In genomic region chr7:34195632-34196031, GRCm38 (mm10) we compare ENCODE assay signal across 8 mouse cellular contexts. TPM values are rescaled to one million over a fixed set of nuclear protein-coding genes. Genes with fewer than 3 reads are reported as not detected.
DNase-seq lines count a peak whose midpoint lies in the region; ATAC-seq lines count a peak whose summit lies in the region.

No protein-coding gene starts in this region.

- H3K27ac ChIP-seq in heart, embryonic 10.5 days: 0 out of 2 replicates have a peak overlapping the region, but pooled peaks have one; percentile 92
- peak overlapping the region; percentile 83; the same call in 1 of the 2 replicates for H3K27ac ChIP-seq in embryonic facial prominence, embryonic 15.5 days (replicated peaks)
- no peak overlapping the region for H3K27ac ChIP-seq in liver, embryonic 11.5 days (ENCODE audit: low read depth, low read length)
- H3K27ac ChIP-seq in stomach, embryonic 15.5 days: no peak overlapping the region; the same call in 1 of the 2 replicates

- peak overlapping the region; percentile 76 for H3K4me2 ChIP-seq in embryonic facial prominence, embryonic 15.5 days (replicated peaks)
- H3K4me2 ChIP-seq in liver, embryonic 11.5 days: peak overlapping the region; percentile 72
- peak overlapping the region; percentile 79 for H3K4me2 ChIP-seq in stomach, embryonic 15.5 days

- no peaks in the 10 kb centered on the region for H3K27me3 ChIP-seq in heart, embryonic 10.5 days (ENCODE audit: insufficient read depth, poor library complexity, severe bottlenecking)
- no peaks in the 10 kb centered on the region for H3K27me3 ChIP-seq in embryonic facial prominence, embryonic 15.5 days
- no peaks in the 10 kb centered on the region for H3K27me3 ChIP-seq in liver, embryonic 11.5 days (replicated peaks; ENCODE audit: control insufficient read depth, insufficient read depth, low read length)
- H3K27me3 ChIP-seq in stomach, embryonic 15.5 days (replicated peaks): no peaks in the 10 kb centered on the region

- no peaks in the 10 kb centered on the region for H3K9me3 ChIP-seq in heart, embryonic 10.5 days
- no peaks in the 10 kb centered on the region for H3K9me3 ChIP-seq in embryonic facial prominence, embryonic 15.5 days (replicated peaks)
- H3K9me3 ChIP-seq in liver, embryonic 11.5 days (ENCODE audit: control insufficient read depth, low read length): no peaks in the 10 kb centered on the region
- no peaks in the 10 kb centered on the region for H3K9me3 ChIP-seq in stomach, embryonic 15.5 days

- intact Hi-C loops in heart, postnatal 14 days (cut with DNase I): loop anchor here (5.0 kb wide), 1 partner anchor 37 kb away; the partner anchor contains the start of gene Gpi1

- peaks cover 29% of the 10 kb centered on the region for H3K36me3 ChIP-seq in heart, embryonic 10.5 days
- H3K36me3 ChIP-seq in embryonic facial prominence, embryonic 15.5 days: peaks cover 23% of the 10 kb centered on the region
- peaks cover 16% of the 10 kb centered on the region for H3K36me3 ChIP-seq in liver, embryonic 11.5 days (ENCODE audit: control insufficient read depth, insufficient read depth, low read length)
- peaks cover 14% of the 10 kb centered on the region for H3K36me3 ChIP-seq in stomach, embryonic 15.5 days

- peaks cover 2% of the 10 kb centered on the region; the same call in 1 of the 2 replicates for H3K4me1 ChIP-seq in heart, embryonic 10.5 days
- 0 out of 2 replicates have a peak, but pooled peaks cover 8% of the 10 kb centered on the region for H3K4me1 ChIP-seq in embryonic facial prominence, embryonic 15.5 days
- H3K4me1 ChIP-seq in liver, embryonic 11.5 days (replicated peaks; ENCODE audit: control insufficient read depth, insufficient read depth, low read length): peaks cover 3% of the 10 kb centered on the region; the same call in 1 of the 2 replicates
- no peaks in the 10 kb centered on the region for H3K4me1 ChIP-seq in stomach, embryonic 15.5 days

- peak; percentile 21 for ATAC-seq in CD4-positive, CD25-positive, alpha-beta regulatory T cell, adult 4 months
- ATAC-seq in embryonic facial prominence, embryonic 15.5 days (ENCODE audit: insufficient number of reproducible peaks, low FRiP score, low TSS enrichment, low read depth): no peak
- ATAC-seq in liver, embryonic 11.5 days (replicated peaks; ENCODE audit: low FRiP score): 0 out of 2 replicates have a peak, but pooled peaks have one; percentile 40
- no peak for ATAC-seq in stomach, embryonic 15.5 days (ENCODE audit: insufficient read depth, low FRiP score, low read depth)

- DNase-seq in heart, embryonic 10.5 days (ENCODE audit: low spot score): no peak
- DNase-seq in heart, postnatal 14 days: no peak
- no peak for DNase-seq in liver, embryonic 11.5 days (ENCODE audit: low spot score)
- no peak for DNase-seq in cerebellum, postnatal 4 days (ENCODE audit: low spot score in 2 of 2)
- no peak for DNase-seq in right cerebral cortex, adult 2 months (ENCODE audit: low spot score in 2 of 2)

- WGBS in heart, embryonic 10.5 days: 51% methylated on average over 3 of the region's 3 CpGs
- WGBS in embryonic facial prominence, embryonic 15.5 days: 34% methylated on average over 3 of the region's 3 CpGs
- WGBS in liver, embryonic 11.5 days: 45% methylated on average over 3 of the region's 3 CpGs
- 40% methylated on average over 3 of the region's 3 CpGs for WGBS in stomach, embryonic 15.5 days

- H3K4me3 ChIP-seq in heart, embryonic 10.5 days: peak overlapping the region; percentile 89
- peak overlapping the region; percentile 93 for H3K4me3 ChIP-seq in embryonic facial prominence, embryonic 15.5 days (replicated peaks)
- H3K4me3 ChIP-seq in liver, embryonic 11.5 days (ENCODE audit: low read depth, low read length): peak overlapping the region; percentile 70
- peak overlapping the region; percentile 96 for H3K4me3 ChIP-seq in stomach, embryonic 15.5 days (replicated peaks)

- peak overlapping the region; percentile 94 for H3K9ac ChIP-seq in embryonic facial prominence, embryonic 15.5 days
- H3K9ac ChIP-seq in liver, embryonic 11.5 days (ENCODE audit: low read depth, low read length): peak overlapping the region; percentile 64
- peak overlapping the region; percentile 76 for H3K9ac ChIP-seq in stomach, embryonic 15.5 days

RNA-seq across cellular contexts. Expression of gene Pdcd2l, which starts 0.8 kb away (rescaled TPM):
- 65.2 and 67.5 TPM in 2 replicates for polyA plus RNA-seq in heart, embryonic 10.5 days (2016; fragmentation: Nextera tagmentation; extraction: Ambion mirVana)
- total RNA-seq in heart, postnatal 14 days (2021): 10 to 100 TPM; 16.2 to 19.2 TPM
- polyA plus RNA-seq in CD4-positive, CD25-positive, alpha-beta regulatory T cell, adult 4 months (2017; shearing (Covaris generic)): 10 to 100 TPM; 27.0 to 30.8 TPM
- 56.9 and 60.8 TPM in 2 replicates for polyA plus RNA-seq in embryonic facial prominence, embryonic 15.5 days (2015; fragmentation: Nextera tagmentation; extraction: Ambion mirVana)
- polyA plus RNA-seq in liver, embryonic 11.5 days (2014; fragmentation: Nextera tagmentation; extraction: Ambion mirVana): 56.2 and 62.8 TPM in 2 replicates
- 54.4 and 65.0 TPM in 2 replicates for polyA plus RNA-seq in stomach, embryonic 15.5 days (2015; fragmentation: Nextera tagmentation; extraction: Ambion mirVana)

RNA-seq across cellular contexts. Expression of gene Uba2, which starts 26.2 kb away (rescaled TPM):
- polyA plus RNA-seq in heart, embryonic 10.5 days (2016; fragmentation: Nextera tagmentation; extraction: Ambion mirVana): 154 and 197 TPM in 2 replicates
- 10 to 100 TPM; 34.6 to 38.9 TPM for total RNA-seq in heart, postnatal 14 days (2021)
- polyA plus RNA-seq in CD4-positive, CD25-positive, alpha-beta regulatory T cell, adult 4 months (2017; shearing (Covaris generic)): 10 to 100 TPM; 79.0 to 92.8 TPM
- 187 and 188 TPM in 2 replicates for polyA plus RNA-seq in embryonic facial prominence, embryonic 15.5 days (2015; fragmentation: Nextera tagmentation; extraction: Ambion mirVana)
- polyA plus RNA-seq in liver, embryonic 11.5 days (2014; fragmentation: Nextera tagmentation; extraction: Ambion mirVana): 226 and 253 TPM in 2 replicates
- 175 and 181 TPM in 2 replicates for polyA plus RNA-seq in stomach, embryonic 15.5 days (2015; fragmentation: Nextera tagmentation; extraction: Ambion mirVana)

RNA-seq across cellular contexts. Expression of gene Gpi1, which starts 34.5 kb away (rescaled TPM):
- polyA plus RNA-seq in heart, embryonic 10.5 days (2016; fragmentation: Nextera tagmentation; extraction: Ambion mirVana): 650 and 828 TPM in 2 replicates
- total RNA-seq in heart, postnatal 14 days (2021): 100 to 1,000 TPM; 507 to 526 TPM
- 100 to 1,000 TPM; 458 to 463 TPM for polyA plus RNA-seq in CD4-positive, CD25-positive, alpha-beta regulatory T cell, adult 4 months (2017; shearing (Covaris generic))
- 277 and 278 TPM in 2 replicates for polyA plus RNA-seq in embryonic facial prominence, embryonic 15.5 days (2015; fragmentation: Nextera tagmentation; extraction: Ambion mirVana)
- 489 and 511 TPM in 2 replicates for polyA plus RNA-seq in liver, embryonic 11.5 days (2014; fragmentation: Nextera tagmentation; extraction: Ambion mirVana)
- polyA plus RNA-seq in stomach, embryonic 15.5 days (2015; fragmentation: Nextera tagmentation; extraction: Ambion mirVana): 288 and 338 TPM in 2 replicates

RNA-seq across cellular contexts. Expression of gene Gm6096, which starts 55.2 kb away (rescaled TPM):
- 0.57 TPM in 1 of 2 replicates, not detected in the other for polyA plus RNA-seq in heart, embryonic 10.5 days (2016; fragmentation: Nextera tagmentation; extraction: Ambion mirVana)
- total RNA-seq in heart, postnatal 14 days (2021): not detected
- 1 to 10 TPM in 1 of 2 experiments, not detected in 1; 1.6 TPM for polyA plus RNA-seq in CD4-positive, CD25-positive, alpha-beta regulatory T cell, adult 4 months (2017; shearing (Covaris generic))
- polyA plus RNA-seq in embryonic facial prominence, embryonic 15.5 days (2015; fragmentation: Nextera tagmentation; extraction: Ambion mirVana): 0.46 TPM in 1 of 2 replicates, not detected in the other
- not detected in 2 replicates for polyA plus RNA-seq in liver, embryonic 11.5 days (2014; fragmentation: Nextera tagmentation; extraction: Ambion mirVana)
- polyA plus RNA-seq in stomach, embryonic 15.5 days (2015; fragmentation: Nextera tagmentation; extraction: Ambion mirVana): not detected in 2 replicates

Comparison
In these comparisons a context has a peak if more than half of its experiments do, and no peak if none do; other contexts are left out.
1. H3K27ac ChIP-seq: peak in heart, embryonic 10.5 days (single experiment) and embryonic facial prominence, embryonic 15.5 days (single experiment); none in liver, embryonic 11.5 days (single experiment) and stomach, embryonic 15.5 days (single experiment).
2. ATAC-seq: peak in CD4-positive, CD25-positive, alpha-beta regulatory T cell, adult 4 months (single experiment) and liver, embryonic 11.5 days (single experiment); none in embryonic facial prominence, embryonic 15.5 days (single experiment) and stomach, embryonic 15.5 days (single experiment).
3. Peak in every context shown above with its lines, with median percentiles within 50 percentile points of each other: H3K4me3 ChIP-seq, H3K4me2 ChIP-seq and H3K9ac ChIP-seq.